Mouse (Mus musculus): ENCODE results near the gene Krtap16-3. TPM values are rescaled to one million over a fixed set of nuclear protein-coding genes. Genes with fewer than 3 reads are reported as not detected.

Krtap16-3 gene
- polyA plus RNA-seq (2015; fragmentation: Nextera tagmentation; extraction: Ambion mirVana) = not detected in 2 replicates

- DNase-seq = no peak
- Histone ChIP-seq H3K36me3 (no peaks in the 10 kb centered on the region), H3K9me3 (replicated peaks) (no peaks in the 10 kb centered on the region), H3K27ac (no peak within 1 kb of the TSS), H3K4me1 (replicated peaks) (no peaks in the 10 kb centered on the region), H3K9ac (no peak within 1 kb of the TSS), H3K4me2 (no peak within 1 kb of the TSS), H3K4me3 (replicated peaks) (no peak within 1 kb of the TSS), H3K27me3 (no peaks in the 10 kb centered on the region)
- 61% methylated on average over 7 of the region's 7 CpGs for WGBS (ENCODE audit: insufficient replicate concordance)
- no peak for ATAC-seq (ENCODE audit: low read depth)
These were observed at the start of gene Krtap16-3 for GRCm38 (mm10) chr16:88962773-88963172. Gene Krtap16-3 (minus strand): TSS chr16:88962873.

DNA sequence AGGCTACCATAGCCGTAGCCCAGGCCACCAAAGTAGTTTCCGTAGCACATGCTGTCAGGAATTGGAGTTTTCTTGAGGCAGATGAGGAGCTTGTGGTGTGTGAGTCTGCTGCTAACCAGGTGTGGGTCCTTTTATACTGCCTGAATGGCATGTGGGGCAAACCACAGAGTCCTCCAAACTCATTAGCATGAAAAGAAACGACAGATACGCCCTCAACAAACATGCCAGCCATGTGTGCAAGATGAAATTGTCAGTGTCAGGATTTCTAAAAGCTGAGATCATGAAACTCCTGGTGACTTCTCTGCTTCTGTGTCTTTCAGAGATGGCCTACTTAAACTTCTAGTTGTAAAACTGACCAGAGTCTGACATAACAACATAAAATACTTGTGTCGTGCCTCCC is 48.0 kb upstream of the Krtap16-3 start, which contains the start of gene Krtap22-2:
Gene Krtap22-2, minus strand, starts transcription at position 101 of the 400 bp plus-strand sequence.
- H3K27me3 ChIP-seq = no peaks in the 10 kb centered on the region
- H3K4me3 ChIP-seq (replicated peaks) = no peak within 1 kb of the TSS
- H3K9ac ChIP-seq = no peak within 1 kb of the TSS
- no peak within 1 kb of the TSS for H3K27ac ChIP-seq
- WGBS (ENCODE audit: insufficient replicate concordance) = 72% methylated on average over 5 of the region's 5 CpGs
- no peaks in the 10 kb centered on the region; the same call in 1 of the 2 replicates for H3K9me3 ChIP-seq (replicated peaks)
- no peak for ATAC-seq (ENCODE audit: low read depth)
- no peaks in the 10 kb centered on the region for H3K36me3 ChIP-seq
- H3K4me2 ChIP-seq = no peak within 1 kb of the TSS
- no peak for DNase-seq
- no peaks in the 10 kb centered on the region for H3K4me1 ChIP-seq (replicated peaks)

DNA sequence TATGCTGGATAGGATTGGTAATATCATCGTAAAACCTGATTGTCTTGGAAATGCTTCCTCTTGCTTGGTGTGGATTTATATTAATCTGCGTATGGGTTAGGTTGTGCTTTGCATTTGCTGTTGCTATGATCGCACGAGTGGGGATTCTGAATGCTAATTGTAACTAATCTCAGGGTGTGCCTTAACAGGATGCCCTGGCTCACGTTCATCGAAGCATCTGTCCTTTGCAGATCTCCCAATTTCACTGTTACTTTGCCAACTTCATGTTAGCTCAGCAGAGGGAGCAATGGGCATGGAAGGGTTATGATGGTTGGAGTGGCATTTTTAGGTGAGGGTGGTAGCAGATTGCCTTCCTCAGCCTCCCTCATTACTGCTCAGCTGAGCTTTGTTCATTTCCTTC is 21.6 kb downstream of the Krtap16-3 start:
- 74% methylated on average over 6 of the region's 6 CpGs for WGBS (ENCODE audit: insufficient replicate concordance)
- Histone ChIP-seq H3K27me3 (no peaks in the 10 kb centered on the region), H3K27ac (no peak overlapping the region), H3K4me1 (replicated peaks) (no peaks in the 10 kb centered on the region), H3K9ac (no peak overlapping the region), H3K4me3 (replicated peaks) (no peak overlapping the region), H3K4me2 (no peak overlapping the region), H3K36me3 (no peaks in the 10 kb centered on the region), H3K9me3 (replicated peaks) (no peaks in the 10 kb centered on the region)
- DNase-seq = no peak
- ATAC-seq (ENCODE audit: low read depth) = no peak

DNA sequence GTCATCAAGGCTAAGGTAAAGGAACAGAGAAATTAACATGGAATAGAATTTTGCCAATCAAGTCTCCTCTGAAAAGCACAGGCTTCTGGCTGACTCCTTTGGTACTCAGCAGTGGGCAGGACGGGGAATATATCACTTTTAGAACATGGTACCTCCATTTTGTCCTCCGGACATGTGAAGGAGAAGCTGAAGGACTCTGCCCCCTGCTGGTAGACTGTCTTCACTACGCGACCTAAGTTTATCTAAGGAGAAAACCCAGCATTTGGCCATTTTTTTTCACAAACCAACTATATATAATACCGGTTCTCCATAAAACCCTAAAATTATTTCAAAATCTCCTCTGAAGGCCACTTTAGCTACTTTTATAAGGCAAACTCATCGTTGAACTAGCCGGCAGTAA is 24.4 kb downstream of the Krtap16-3 start:
- no peak for DNase-seq

DNA sequence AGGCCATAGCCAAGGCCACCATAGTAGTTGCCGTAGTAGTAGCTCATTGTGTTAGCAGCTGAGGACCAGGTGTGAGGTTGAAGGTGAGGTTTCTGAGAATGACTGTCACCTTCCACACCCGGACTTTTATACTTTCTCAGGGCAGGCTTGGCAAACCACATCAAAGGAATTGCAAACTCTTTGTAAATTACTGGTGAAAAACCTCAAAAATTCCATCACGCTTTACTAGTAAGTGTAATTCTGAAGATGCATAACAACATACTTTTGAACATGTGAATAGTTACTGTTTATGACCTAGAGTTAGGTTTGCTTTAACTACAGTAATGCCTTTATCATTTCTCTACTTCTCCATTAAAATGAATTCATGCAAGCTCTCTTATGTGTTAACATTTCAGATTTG is 30.5 kb downstream of the Krtap16-3 start, which contains the start of gene Krtap19-9b:
Gene Krtap19-9b, minus strand, starts transcription at position 101 of the 400 bp plus-strand sequence.
- Histone ChIP-seq H3K9ac (no peak within 1 kb of the TSS), H3K27ac (no peak within 1 kb of the TSS), H3K27me3 (no peaks in the 10 kb centered on the region), H3K9me3 (replicated peaks) (no peaks in the 10 kb centered on the region), H3K36me3 (no peaks in the 10 kb centered on the region), H3K4me3 (replicated peaks) (no peak within 1 kb of the TSS), H3K4me1 (replicated peaks) (no peaks in the 10 kb centered on the region), H3K4me2 (no peak within 1 kb of the TSS)
- ATAC-seq (ENCODE audit: low read depth) = no peak
- 62% methylated on average over 3 of the region's 3 CpGs for WGBS (ENCODE audit: insufficient replicate concordance)
- no peak for DNase-seq

More for the DNA sequence above, 24.4 kb downstream of the Krtap16-3 start:
- Histone ChIP-seq H3K27me3 (no peaks in the 10 kb centered on the region), H3K4me3 (replicated peaks) (no peak overlapping the region), H3K4me1 (replicated peaks) (no peaks in the 10 kb centered on the region), H3K9me3 (replicated peaks) (no peaks in the 10 kb centered on the region), H3K36me3 (no peaks in the 10 kb centered on the region), H3K27ac (no peak overlapping the region), H3K4me2 (no peak overlapping the region), H3K9ac (no peak overlapping the region)
- no peak for ATAC-seq (ENCODE audit: low read depth)
- WGBS (ENCODE audit: insufficient replicate concordance) = 59% methylated on average over 7 of the region's 7 CpGs

Other genes with a start within 250 kb of the Krtap16-3 start
- gene Krtap13-1, start 234.0 kb downstream of the Krtap16-3 start, polyA plus RNA-seq (2015; fragmentation: Nextera tagmentation; extraction: Ambion mirVana) = not detected in 2 replicates
- gene Krtap13, start 211.2 kb downstream of the Krtap16-3 start, polyA plus RNA-seq (2015; fragmentation: Nextera tagmentation; extraction: Ambion mirVana) = not detected in 2 replicates
- not detected in 2 replicates for gene 2310034C09Rik, start 204.0 kb downstream of the Krtap16-3 start, polyA plus RNA-seq (2015; fragmentation: Nextera tagmentation; extraction: Ambion mirVana)
- gene 2310057N15Rik, start 188.7 kb downstream of the Krtap16-3 start, polyA plus RNA-seq (2015; fragmentation: Nextera tagmentation; extraction: Ambion mirVana) = not detected in 2 replicates
- gene Gm5965, start 185.0 kb downstream of the Krtap16-3 start, polyA plus RNA-seq (2015; fragmentation: Nextera tagmentation; extraction: Ambion mirVana) = not detected in 2 replicates
- gene Gm20741, start 150.7 kb downstream of the Krtap16-3 start, polyA plus RNA-seq (2015; fragmentation: Nextera tagmentation; extraction: Ambion mirVana) = not detected in 2 replicates
- not detected in 2 replicates for gene Krtap15, start 142.7 kb downstream of the Krtap16-3 start, polyA plus RNA-seq (2015; fragmentation: Nextera tagmentation; extraction: Ambion mirVana)
- not detected in 2 replicates for gene Krtap14, start 136.7 kb downstream of the Krtap16-3 start, polyA plus RNA-seq (2015; fragmentation: Nextera tagmentation; extraction: Ambion mirVana)
- not detected in 2 replicates for gene Krtap19-1, start 93.5 kb downstream of the Krtap16-3 start, polyA plus RNA-seq (2015; fragmentation: Nextera tagmentation; extraction: Ambion mirVana)
- gene Krtap19-2, start 88.6 kb downstream of the Krtap16-3 start, polyA plus RNA-seq (2015; fragmentation: Nextera tagmentation; extraction: Ambion mirVana) = not detected in 2 replicates
- not detected in 2 replicates for gene Krtap19-3, start 84.8 kb downstream of the Krtap16-3 start, polyA plus RNA-seq (2015; fragmentation: Nextera tagmentation; extraction: Ambion mirVana)
- not detected in 2 replicates for gene Krtap19-4, start 77.8 kb downstream of the Krtap16-3 start, polyA plus RNA-seq (2015; fragmentation: Nextera tagmentation; extraction: Ambion mirVana)
- not detected in 2 replicates for gene Krtap19-5, start 66.4 kb downstream of the Krtap16-3 start, polyA plus RNA-seq (2015; fragmentation: Nextera tagmentation; extraction: Ambion mirVana)
- not detected in 2 replicates for gene Krtap19-9b, start 30.6 kb downstream of the Krtap16-3 start, polyA plus RNA-seq (2015; fragmentation: Nextera tagmentation; extraction: Ambion mirVana)
- gene Krtap22-2, start 47.9 kb upstream of the Krtap16-3 start, polyA plus RNA-seq (2015; fragmentation: Nextera tagmentation; extraction: Ambion mirVana) = not detected in 2 replicates
- gene Gm10229, start 52.4 kb upstream of the Krtap16-3 start, polyA plus RNA-seq (2015; fragmentation: Nextera tagmentation; extraction: Ambion mirVana) = not detected in 2 replicates
- gene Krtap6-1, start 68.8 kb upstream of the Krtap16-3 start, polyA plus RNA-seq (2015; fragmentation: Nextera tagmentation; extraction: Ambion mirVana) = not detected in 2 replicates
- not detected in 2 replicates for gene Gm10228, start 78.6 kb upstream of the Krtap16-3 start, polyA plus RNA-seq (2015; fragmentation: Nextera tagmentation; extraction: Ambion mirVana)
- not detected in 2 replicates for gene Krtap6-5, start 85.0 kb upstream of the Krtap16-3 start, polyA plus RNA-seq (2015; fragmentation: Nextera tagmentation; extraction: Ambion mirVana)
- not detected in 2 replicates for gene 1110025L11Rik, start 101.1 kb upstream of the Krtap16-3 start, polyA plus RNA-seq (2015; fragmentation: Nextera tagmentation; extraction: Ambion mirVana)
- not detected in 2 replicates for gene Krtap6-3, start 121.1 kb upstream of the Krtap16-3 start, polyA plus RNA-seq (2015; fragmentation: Nextera tagmentation; extraction: Ambion mirVana)
- not detected in 2 replicates for gene Gm6358, start 178.0 kb upstream of the Krtap16-3 start, polyA plus RNA-seq (2015; fragmentation: Nextera tagmentation; extraction: Ambion mirVana)
- gene Gm10061, start 188.2 kb upstream of the Krtap16-3 start, polyA plus RNA-seq (2015; fragmentation: Nextera tagmentation; extraction: Ambion mirVana) = not detected in 2 replicates
- gene Gm9789, start 195.1 kb upstream of the Krtap16-3 start, polyA plus RNA-seq (2015; fragmentation: Nextera tagmentation; extraction: Ambion mirVana) = not detected in 2 replicates
- not detected in 2 replicates for gene Gm7735, start 206.6 kb upstream of the Krtap16-3 start, polyA plus RNA-seq (2015; fragmentation: Nextera tagmentation; extraction: Ambion mirVana)
- not detected in 2 replicates for gene 1110057P08Rik, start 211.9 kb upstream of the Krtap16-3 start, polyA plus RNA-seq (2015; fragmentation: Nextera tagmentation; extraction: Ambion mirVana)
- gene Krtap20-2, start 243.0 kb upstream of the Krtap16-3 start, polyA plus RNA-seq (2015; fragmentation: Nextera tagmentation; extraction: Ambion mirVana) = not detected in 2 replicates

Measured in liver, embryonic 13.5 days (tissue).